Mouse (Mus musculus): ENCODE results near the gene Corin. TPM values are rescaled to one million over a fixed set of nuclear protein-coding genes. Genes with fewer than 3 reads are reported as not detected.

The Corin gene
- total RNA-seq (2023): not detected

GRCm38 (mm10) chr5:72503531-72504523 is at the start of gene Corin:
Gene Corin, minus strand, starts transcription at chr5:72504473.

Other genes with a start within 250 kb of the Corin start
- 10 to 100 TPM; 10.2 to 15.5 TPM for gene Nfxl1, start 55.2 kb upstream of the Corin start, total RNA-seq (2023)
- not detected for gene Zar1, start 76.8 kb upstream of the Corin start, total RNA-seq (2023)
- gene Gm5868, start 83.1 kb upstream of the Corin start, total RNA-seq (2023): not detected
- gene Cnga1, start 139.8 kb upstream of the Corin start, total RNA-seq (2023): under 1 TPM in 1 of 2 experiments, not detected in 1; 0.18 TPM
- gene Nipal1, start 143.3 kb upstream of the Corin start, total RNA-seq (2023): not detected
- 1 to 10 TPM in 1 of 2 experiments, under 1 TPM in 1; 0.75 to 1.1 TPM for gene Txk, start 248.3 kb upstream of the Corin start, total RNA-seq (2023)